Mouse (Mus musculus) cerebellum, postnatal 36 days (tissue): ENCODE results near the gene Gm8229.
"Not testable (repeated sequence)": the region's sequence is repeated elsewhere in the genome, so short reads cannot be mapped to it uniquely, and the experiment has no call there.

Experiments used
- DNase-seq, 2 experiments: peaks; one replicate each; pipeline ENCODE4 v3.0.0; 2021 to 2022; ENCODE audit warnings: mixed read lengths in 2 of 2

Gene Gm8229

GRCm38 (mm10) chr14:44365057-44365456, at the start of gene Gm8229:
TSS of gene Gm8229 (plus strand) at chr14:44365357.
- DNase-seq: not testable (repeated sequence)

GRCm38 (mm10) chr14:44338484-44338883, 26.7 kb upstream of the Gm8229 start, which contains the start of gene Gm5930:
TSS of gene Gm5930 (minus strand) at chr14:44338584.
- not testable (repeated sequence) for DNase-seq

- not testable (repeated sequence) for DNase-seq
These were observed 3.7 kb upstream of the Gm8229 start for GRCm38 (mm10) chr14:44361416-44361815.

- DNase-seq: not testable (repeated sequence)
These were observed 2.9 kb upstream of the Gm8229 start for GRCm38 (mm10) chr14:44362301-44362700.

GRCm38 (mm10) chr14:44384233-44384632, 19.1 kb downstream of the Gm8229 start:
- DNase-seq: not testable (repeated sequence)

GRCm38 (mm10) chr14:44410588-44410987, 45.4 kb downstream of the Gm8229 start, which contains the start of gene Gm3371:
TSS of gene Gm3371 (minus strand) at chr14:44410688.
- DNase-seq: not testable (repeated sequence)
